ENCODE assay signal across 28 mouse cellular contexts in the genomic region with DNA sequence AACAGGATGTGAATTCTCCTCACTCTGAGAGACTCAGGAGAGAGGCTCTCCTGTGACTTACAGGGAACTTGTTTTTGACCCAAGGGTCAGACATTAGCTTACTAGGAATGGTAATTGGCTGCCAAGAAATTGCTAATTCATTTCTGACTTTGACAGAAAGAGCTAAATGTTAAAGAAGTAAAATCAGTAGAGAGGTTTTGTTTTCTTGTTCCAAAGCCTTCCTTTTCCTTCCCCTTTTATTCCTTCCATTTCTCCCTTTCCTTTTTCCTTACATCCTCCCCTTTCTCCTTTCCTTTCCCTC. TPM values are rescaled to one million over a fixed set of nuclear protein-coding genes. Genes with fewer than 3 reads are reported as not detected.
DNase-seq lines count a peak whose midpoint lies in the region; ATAC-seq and TF ChIP-seq lines count a peak whose summit lies in the region.
"Had no signal": no experiment of that assay in that cellular context is flagged by ENCODE, and none has a peak within 500 bp of the region (broad histone marks: within the 10 kb centered on the region; RNA-seq: fewer than 3 reads in every experiment).

No protein-coding gene starts in this region.

- peak; percentile 58 for DNase-seq in kidney, adult 2 months
- DNase-seq in lung, postnatal 0 days (ENCODE audit: low spot score), result no peak
- no peak for DNase-seq in lung, adult 2 months
- DNase-seq in adipocyte (ENCODE audit: low spot score), result peak; percentile 4
- no peak for DNase-seq in spleen, adult 12 weeks (ENCODE audit: low spot score)
- DNase-seq: adrenal gland, adult 2 months; adrenal gland, postnatal 10 days; adrenal gland, postnatal 25 days; cerebellum, adult 11 months; cerebellum, adult 18-20 months; cerebellum, adult 8-10 months; cerebellum, adult 9-11 months; cerebellum, postnatal 14 days; cerebellum, postnatal 36 days; embryo, embryonic 11 days had no signal

- H3K4me2 ChIP-seq in kidney, embryonic 16.5 days (replicated peaks; ENCODE audit: low read depth, low read length), result no peak overlapping the region
- no peak overlapping the region for H3K4me2 ChIP-seq in lung, postnatal 0 days (replicated peaks; ENCODE audit: low read depth, low read length)
- H3K4me2 ChIP-seq in midbrain, embryonic 12.5 days (replicated peaks), result no peak overlapping the region
- no peak overlapping the region for H3K4me2 ChIP-seq in midbrain, embryonic 13.5 days (replicated peaks)
- H3K4me2 ChIP-seq: embryonic facial prominence, embryonic 13.5 days; embryonic facial prominence, embryonic 15.5 days; forebrain, embryonic 12.5 days had no signal

- ATAC-seq in kidney, embryonic 16.5 days (ENCODE audit: low FRiP score, low TSS enrichment), result no peak
- no peak for ATAC-seq in lung, postnatal 0 days
- ATAC-seq in midbrain, embryonic 12.5 days (ENCODE audit: low FRiP score, low read depth), result no peak
- ATAC-seq in midbrain, embryonic 13.5 days, result no peak
- ATAC-seq: activated CD4-positive, CD25-positive, alpha-beta regulatory T cell, adult 4 months; forebrain, embryonic 14.5 days; forebrain, embryonic 16.5 days; Patski had no signal

- no peaks in the 10 kb centered on the region for H3K36me3 ChIP-seq in kidney, adult 2 months (ENCODE audit: control insufficient read depth, insufficient read depth, low read length)
- no peaks in the 10 kb centered on the region for H3K36me3 ChIP-seq in kidney, embryonic 16.5 days (ENCODE audit: insufficient read depth, low read length)
- no peaks in the 10 kb centered on the region for H3K36me3 ChIP-seq in lung, postnatal 0 days (ENCODE audit: insufficient read depth, low read length)
- H3K36me3 ChIP-seq in midbrain, embryonic 12.5 days, result no peaks in the 10 kb centered on the region
- no peaks in the 10 kb centered on the region for H3K36me3 ChIP-seq in midbrain, embryonic 13.5 days
- H3K36me3 ChIP-seq: embryonic facial prominence, embryonic 13.5 days; embryonic facial prominence, embryonic 15.5 days; forebrain, embryonic 10.5 days; forebrain, embryonic 12.5 days; G1E had no signal

- no peak overlapping the region for H3K4me3 ChIP-seq in kidney, adult 2 months (ENCODE audit: insufficient read depth, low read depth, low read length)
- H3K4me3 ChIP-seq in kidney, embryonic 16.5 days (ENCODE audit: low read length), result no peak overlapping the region
- no peak overlapping the region for H3K4me3 ChIP-seq in lung, postnatal 0 days (ENCODE audit: low read depth, low read length)
- H3K4me3 ChIP-seq in lung, adult 2 months (replicated peaks; ENCODE audit: extremely low read depth, low read depth, low read length), result no peak overlapping the region
- no peak overlapping the region for H3K4me3 ChIP-seq in midbrain, embryonic 12.5 days
- no peak overlapping the region for H3K4me3 ChIP-seq in midbrain, embryonic 13.5 days (replicated peaks)
- H3K4me3 ChIP-seq: embryonic facial prominence, embryonic 13.5 days; embryonic facial prominence, embryonic 15.5 days; erythroblast, embryonic 14.5 days; forebrain, embryonic 10.5 days; forebrain, embryonic 12.5 days had no signal

- H3K4me1 ChIP-seq in kidney, adult 2 months (ENCODE audit: control insufficient read depth, insufficient read depth, low read length), result peaks cover 9% of the 10 kb centered on the region
- H3K4me1 ChIP-seq in kidney, embryonic 16.5 days (ENCODE audit: insufficient read depth, low read length), result peaks cover 5% of the 10 kb centered on the region; the same call in 1 of the 2 replicates
- no peaks in the 10 kb centered on the region for H3K4me1 ChIP-seq in lung, postnatal 0 days (ENCODE audit: insufficient read depth, low read depth, low read length)
- no peaks in the 10 kb centered on the region for H3K4me1 ChIP-seq in lung, adult 2 months (ENCODE audit: control insufficient read depth, insufficient read depth, low read length)
- peaks cover 11% of the 10 kb centered on the region for H3K4me1 ChIP-seq in midbrain, embryonic 12.5 days
- peaks cover 15% of the 10 kb centered on the region for H3K4me1 ChIP-seq in midbrain, embryonic 13.5 days (replicated peaks)
- H3K4me1 ChIP-seq: embryonic facial prominence, embryonic 13.5 days; embryonic facial prominence, embryonic 15.5 days had no signal

- peaks cover 3% of the 10 kb centered on the region; the same call in 1 of the 2 replicates for H3K9me3 ChIP-seq in kidney, embryonic 16.5 days (ENCODE audit: low read length)
- H3K9me3 ChIP-seq in lung, postnatal 0 days (ENCODE audit: low read length), result no peaks in the 10 kb centered on the region
- H3K9me3 ChIP-seq in midbrain, embryonic 12.5 days, result no peaks in the 10 kb centered on the region
- 0 out of 2 replicates have a peak, but pooled peaks cover 3% of the 10 kb centered on the region for H3K9me3 ChIP-seq in midbrain, embryonic 13.5 days
- H3K9me3 ChIP-seq: embryonic facial prominence, embryonic 15.5 days had no signal

- no peaks in the 10 kb centered on the region for H3K27me3 ChIP-seq in kidney, adult 2 months (replicated peaks; ENCODE audit: control insufficient read depth, insufficient read depth, low read length)
- no peaks in the 10 kb centered on the region for H3K27me3 ChIP-seq in kidney, embryonic 16.5 days (ENCODE audit: insufficient read depth, low read length)
- no peaks in the 10 kb centered on the region for H3K27me3 ChIP-seq in lung, postnatal 0 days (replicated peaks; ENCODE audit: insufficient read depth, low read length)
- no peaks in the 10 kb centered on the region for H3K27me3 ChIP-seq in midbrain, embryonic 12.5 days
- H3K27me3 ChIP-seq in midbrain, embryonic 13.5 days, result no peaks in the 10 kb centered on the region
- H3K27me3 ChIP-seq: embryonic facial prominence, embryonic 13.5 days; embryonic facial prominence, embryonic 15.5 days; forebrain, embryonic 12.5 days; Patski had no signal

- no peak overlapping the region for H3K27ac ChIP-seq in kidney, adult 2 months (ENCODE audit: insufficient read depth, low read depth, low read length)
- no peak overlapping the region for H3K27ac ChIP-seq in kidney, embryonic 16.5 days (ENCODE audit: low read length)
- peak overlapping the region; percentile 39 for H3K27ac ChIP-seq in lung, postnatal 0 days (ENCODE audit: low read length)
- H3K27ac ChIP-seq in midbrain, embryonic 12.5 days (replicated peaks), result 0 out of 2 replicates have a peak overlapping the region, but pooled peaks have one; percentile 1
- no peak overlapping the region for H3K27ac ChIP-seq in midbrain, embryonic 13.5 days
- H3K27ac ChIP-seq: embryonic facial prominence, embryonic 13.5 days; embryonic facial prominence, embryonic 15.5 days; forebrain, embryonic 10.5 days; forebrain, embryonic 12.5 days had no signal

- TF ChIP-seq EP300 in lung, postnatal 0 days (IDR thresholded peaks at IDR 0.05), result no peak

- no peak overlapping the region for H3K9ac ChIP-seq in kidney, embryonic 16.5 days (replicated peaks; ENCODE audit: low read length)
- H3K9ac ChIP-seq in lung, postnatal 0 days (replicated peaks; ENCODE audit: low read depth), result no peak overlapping the region
- H3K9ac ChIP-seq in midbrain, embryonic 12.5 days (replicated peaks), result no peak overlapping the region
- H3K9ac ChIP-seq in midbrain, embryonic 13.5 days (replicated peaks), result no peak overlapping the region
- H3K9ac ChIP-seq: embryonic facial prominence, embryonic 13.5 days; embryonic facial prominence, embryonic 15.5 days; forebrain, embryonic 12.5 days had no signal

- no peak for TF ChIP-seq CTCF in kidney, adult 2 months (conservative IDR thresholded peaks at IDR 0.05; ENCODE audit: insufficient read depth, insufficient read length, low read depth, low read length)
- no peak for TF ChIP-seq CTCF in lung, postnatal 0 days (IDR thresholded peaks at IDR 0.05)
- TF ChIP-seq CTCF in lung, adult 2 months (IDR thresholded peaks at IDR 0.05; ENCODE audit: insufficient read depth, low read length), result no peak

- TF ChIP-seq POLR2A in kidney, adult 2 months (IDR thresholded peaks at IDR 0.05; ENCODE audit: low read depth, low read length), result no peak
- no peak for TF ChIP-seq POLR2A in lung, adult 2 months (IDR thresholded peaks at IDR 0.05; ENCODE audit: borderline replicate concordance, extremely low read depth, low read depth, low read length)

RNA-seq across cellular contexts. Expression of a gene that starts 50.3 kb away (rescaled TPM):
- polyA plus RNA-seq in kidney, adult 2 months (2012; rRNA removed), result 13.3 and 18.1 TPM in 2 replicates
- polyA plus RNA-seq in kidney, embryonic 16.5 days (2015; fragmentation: Nextera tagmentation; extraction: Ambion mirVana), result 32.5 and 34.1 TPM in 2 replicates
- 33.2 and 37.7 TPM in 2 replicates for polyA plus RNA-seq in lung, postnatal 0 days (2015; fragmentation: Nextera tagmentation; extraction: Ambion mirVana)
- polyA plus RNA-seq in lung, adult 2 months (2012; rRNA removed), result 3.6 and 5.6 TPM in 2 replicates
- polyA plus RNA-seq in midbrain, embryonic 12.5 days (2016; fragmentation: Nextera tagmentation; extraction: Ambion mirVana), result 25.4 and 26.7 TPM in 2 replicates
- 21.4 and 25.0 TPM in 2 replicates for polyA plus RNA-seq in midbrain, embryonic 13.5 days (2015; fragmentation: Nextera tagmentation; extraction: Ambion mirVana)

Comparison
In these comparisons a context has a peak if more than half of its experiments do, and no peak if none do; other contexts are left out.
1. H3K27ac ChIP-seq: peak in lung, postnatal 0 days (single experiment) and midbrain, embryonic 12.5 days (single experiment); none in kidney, adult 2 months (single experiment), kidney, embryonic 16.5 days (single experiment) and midbrain, embryonic 13.5 days (single experiment).
2. DNase-seq: peak in kidney, adult 2 months (single experiment) and adipocyte (single experiment); none in lung, postnatal 0 days (single experiment), lung, adult 2 months (single experiment) and spleen, adult 12 weeks (single experiment).